Mouse (Mus musculus) ES-Bruce4 (cell line): Measurements from ENCODE around the gene Mettl9.

Experiments used
- CTCF ChIP-seq: IDR thresholded peaks from one replicate; pipeline ENCODE4 v1.8.1; 2011; ENCODE audit warnings: low read depth, low read length
- POLR2A ChIP-seq: IDR thresholded peaks from one replicate; pipeline ENCODE4 v1.8.1; 2011; ENCODE audit warnings: low read length; ENCODE audit not compliant: insufficient read depth

- TF ChIP-seq CTCF: no peak
- no peak for TF ChIP-seq POLR2A
Observed at GRCm38 (mm10) chr7:121000065-121000822, 34.0 kb upstream of the Mettl9 start.
